Mouse (Mus musculus) bone marrow macrophage, adult 2 months (primary cell): Measurements from ENCODE around the gene Ezr. TPM values are rescaled to one million over a fixed set of nuclear protein-coding genes. Genes with fewer than 3 reads are reported as not detected.

Experiments used
- H3K27ac ChIP-seq: 2 replicates; pipeline ENCODE4 v1.5.1; 2012; ENCODE audit warnings: low read depth, low read length; ENCODE audit not compliant: insufficient read depth
- H3K4me1 ChIP-seq: 2 replicates; pipeline ENCODE4 v1.6.1; 2012; ENCODE audit warnings: low read length; ENCODE audit not compliant: control insufficient read depth, insufficient read depth
- H3K4me3 ChIP-seq: 2 replicates; pipeline ENCODE4 v1.5.1; 2012; ENCODE audit warnings: mild to moderate bottlenecking, low read length, moderate library complexity; ENCODE audit not compliant: insufficient read depth
- CTCF ChIP-seq: IDR thresholded peaks from 2 replicates; pipeline ENCODE4 v1.5.1; 2012; ENCODE audit warnings: low read depth, mild to moderate bottlenecking, low read length, moderate library complexity
- POLR2A ChIP-seq: IDR thresholded peaks from 2 replicates; pipeline ENCODE4 v1.6.1; 2012; ENCODE audit warnings: mild to moderate bottlenecking, low read depth, low read length, borderline replicate concordance
- polyA plus RNA-seq: library from polyadenylated mRNA; stranded (reverse); fragments of >200 nt; gene quantifications from 2 replicates; pipeline ENCODE4 v1.2.4, GENCODE M21; 2012; ENCODE audit not compliant: missing spikeins, insufficient read depth, insufficient read length

The Ezr gene
- polyA plus RNA-seq, 1 experiment, result 19.4 TPM

DNA sequence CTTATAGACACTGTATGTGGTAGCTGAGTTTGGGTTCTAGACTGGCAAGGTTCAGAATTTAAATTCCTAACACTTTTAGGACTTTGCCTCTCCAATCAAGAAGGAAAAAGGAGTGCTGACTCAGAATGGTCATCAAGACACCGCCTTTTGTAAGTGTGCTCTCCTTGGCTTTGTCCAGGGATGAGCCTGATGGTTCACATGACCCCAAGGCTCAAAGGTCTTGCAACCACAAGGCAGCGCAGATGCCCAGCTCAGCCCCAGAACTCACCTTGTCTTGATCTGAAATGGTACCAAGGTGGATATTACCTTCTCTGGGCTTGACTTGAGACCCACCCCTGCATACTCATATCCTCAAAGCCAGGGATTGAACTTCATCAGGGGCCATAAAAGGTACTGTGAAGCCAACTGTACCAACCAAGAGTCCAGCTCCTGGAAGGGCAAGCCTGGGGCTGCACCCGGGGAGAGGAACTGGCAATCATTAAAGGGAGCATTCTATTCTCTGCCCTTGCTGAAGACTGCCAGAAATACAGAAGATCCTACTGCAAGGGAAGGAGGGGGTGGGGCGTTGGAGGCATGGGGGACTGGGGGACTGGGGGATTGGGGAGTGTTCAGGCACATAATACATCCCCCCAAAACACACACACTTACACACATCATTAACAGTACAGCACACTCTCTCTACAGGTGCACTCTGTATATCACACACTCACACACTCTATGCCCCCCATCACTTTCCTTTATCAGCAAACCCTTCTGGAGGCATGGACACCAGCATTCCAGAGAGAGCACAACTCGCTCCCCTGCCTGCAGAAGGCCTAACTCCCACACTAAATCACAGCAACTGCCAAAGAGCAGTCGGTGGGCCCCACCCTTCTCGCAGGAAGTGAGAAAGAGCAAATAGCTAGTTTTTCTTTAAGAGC lies 29.6 kb upstream of the Ezr start:
- Histone ChIP-seq H3K4me3 (no peak overlapping the region), H3K4me1 (peaks cover 28% of the 10 kb centered on the region), H3K27ac (no peak overlapping the region)
- TF ChIP-seq CTCF (no peak), POLR2A (no peak)

- H3K27ac ChIP-seq, result no peak overlapping the region
- H3K4me1 ChIP-seq, result peaks cover 5% of the 10 kb centered on the region; the same call in 1 of the 2 replicates
- no peak overlapping the region for H3K4me3 ChIP-seq
- TF ChIP-seq POLR2A, result no peak
- no peak for TF ChIP-seq CTCF
Measured at GRCm38 (mm10) chr17:6809331-6809730, 26.7 kb upstream of the Ezr start.

DNA sequence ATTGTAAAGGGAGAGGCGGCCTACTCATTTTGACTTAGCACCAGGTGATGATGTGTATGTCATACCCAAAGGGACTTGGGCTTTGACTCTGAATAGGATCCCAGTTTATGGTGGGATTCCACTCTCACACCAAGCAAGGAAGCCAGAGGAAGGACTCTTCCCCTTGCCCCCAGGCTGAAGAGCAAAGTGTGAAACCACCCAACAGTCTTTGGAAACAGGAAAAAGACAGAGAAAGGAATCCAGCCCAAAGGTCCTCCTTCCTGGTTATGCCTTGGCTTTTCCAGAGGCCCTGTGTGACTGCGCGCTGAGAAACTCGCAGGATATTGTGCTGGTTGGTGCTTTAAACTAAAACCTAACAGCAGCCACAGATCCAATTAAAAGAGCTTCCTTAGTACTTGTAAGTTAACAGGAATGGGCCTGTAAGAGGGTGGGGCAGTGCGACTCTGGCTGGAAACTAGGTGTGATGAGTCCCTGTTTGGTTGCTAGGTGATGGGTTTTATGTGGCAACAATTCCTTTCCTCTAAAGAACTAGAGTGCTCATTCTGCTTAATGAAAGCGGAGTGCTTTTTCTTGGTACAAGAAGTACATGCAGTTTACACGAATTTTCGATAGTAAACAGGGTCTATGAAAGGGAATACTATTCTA lies 26.1 kb upstream of the Ezr start:
- Histone ChIP-seq H3K4me3 (no peak overlapping the region), H3K27ac (no peak overlapping the region), H3K4me1 (peaks cover 9% of the 10 kb centered on the region)
- no peak for TF ChIP-seq CTCF
- no peak for TF ChIP-seq POLR2A

GRCm38 (mm10) chr17:6807827-6808520 lies 25.4 kb upstream of the Ezr start:
- no peak for TF ChIP-seq CTCF
- TF ChIP-seq POLR2A, result no peak
- Histone ChIP-seq H3K4me1 (peaks cover 9% of the 10 kb centered on the region), H3K4me3 (no peak overlapping the region), H3K27ac (no peak overlapping the region)

GRCm38 (mm10) chr17:6804853-6805543 lies 22.4 kb upstream of the Ezr start:
- no peak for TF ChIP-seq CTCF
- TF ChIP-seq POLR2A, result no peak
- H3K27ac ChIP-seq, result no peak overlapping the region
- no peak overlapping the region for H3K4me3 ChIP-seq
- H3K4me1 ChIP-seq, result peaks cover 4% of the 10 kb centered on the region; the same call in 1 of the 2 replicates

DNA sequence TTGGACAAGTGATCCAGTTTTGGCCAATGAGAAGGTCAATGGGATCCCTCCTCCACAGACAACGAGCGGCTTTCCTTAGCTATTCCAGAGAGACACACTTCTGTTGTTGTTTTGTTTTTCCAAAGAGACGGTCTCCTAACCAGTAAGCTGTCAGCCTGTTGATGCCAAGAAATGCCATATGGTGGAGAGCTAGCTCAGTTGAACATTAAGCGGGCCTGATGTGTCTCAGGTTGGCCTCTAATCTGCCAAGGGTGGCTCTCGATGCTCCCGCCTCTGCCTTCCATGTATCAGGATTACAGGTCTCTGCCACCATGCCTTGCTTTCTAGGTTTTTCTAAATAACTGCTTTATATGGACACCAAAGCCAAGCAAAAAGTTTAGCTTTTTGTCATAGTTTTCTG lies 21.5 kb upstream of the Ezr start:
- peaks cover 4% of the 10 kb centered on the region; the same call in 1 of the 2 replicates for H3K4me1 ChIP-seq
- TF ChIP-seq POLR2A, result no peak
- no peak for TF ChIP-seq CTCF
- H3K27ac ChIP-seq, result no peak overlapping the region
- H3K4me3 ChIP-seq, result no peak overlapping the region

- H3K27ac ChIP-seq, result no peak overlapping the region
- no peak overlapping the region for H3K4me3 ChIP-seq
- TF ChIP-seq CTCF, result no peak
- TF ChIP-seq POLR2A, result no peak
- peaks cover 4% of the 10 kb centered on the region; the same call in 1 of the 2 replicates for H3K4me1 ChIP-seq
Measured at GRCm38 (mm10) chr17:6803614-6804013, 21.0 kb upstream of the Ezr start.

GRCm38 (mm10) chr17:6798392-6799061 lies 15.9 kb upstream of the Ezr start:
- TF ChIP-seq POLR2A (no peak), CTCF (no peak)

GRCm38 (mm10) chr17:6797471-6797870 lies 14.9 kb upstream of the Ezr start:
- Histone ChIP-seq H3K4me3 (no peak overlapping the region), H3K4me1 (peaks cover 28% of the 10 kb centered on the region), H3K27ac (no peak overlapping the region)
- TF ChIP-seq CTCF (no peak), POLR2A (no peak)

More at GRCm38 (mm10) chr17:6798392-6799061, 15.9 kb upstream of the Ezr start:
- H3K27ac ChIP-seq, result no peak overlapping the region
- H3K4me3 ChIP-seq, result no peak overlapping the region
- H3K4me1 ChIP-seq, result peaks cover 24% of the 10 kb centered on the region
